Mouse (Mus musculus) kidney, embryonic 14.5 days (tissue): ENCODE results near the gene Sri. TPM values are rescaled to one million over a fixed set of nuclear protein-coding genes. Genes with fewer than 3 reads are reported as not detected.

Source experiments
- polyA plus RNA-seq: library from polyadenylated mRNA; unstranded; fragments of >200 nt; fragmentation: Nextera tagmentation; extraction: Ambion mirVana; gene quantifications from 2 replicates; pipeline ENCODE4 v1.2.1, GENCODE M21; 2014

Sri gene
- polyA plus RNA-seq, 1 experiment from 2014 or later: 301 TPM

Other genes with a start within 250 kb of the Sri start
- 0.87 and 2.5 TPM in 2 replicates for gene Steap4, start 85.6 kb upstream of the Sri start, polyA plus RNA-seq